Mouse (Mus musculus) mesoderm, embryonic 11.5 days (tissue): ENCODE data around the gene Sergef.
"Not testable (repeated sequence)": the region's sequence is repeated elsewhere in the genome, so short reads cannot be mapped to it uniquely, and the experiment has no call there.

Source experiments
- DNase-seq: peaks from one replicate; pipeline ENCODE4 v3.0.0-alpha.2; 2012; ENCODE audit warnings: low read depth, low spot score

Gene Sergef

DNA sequence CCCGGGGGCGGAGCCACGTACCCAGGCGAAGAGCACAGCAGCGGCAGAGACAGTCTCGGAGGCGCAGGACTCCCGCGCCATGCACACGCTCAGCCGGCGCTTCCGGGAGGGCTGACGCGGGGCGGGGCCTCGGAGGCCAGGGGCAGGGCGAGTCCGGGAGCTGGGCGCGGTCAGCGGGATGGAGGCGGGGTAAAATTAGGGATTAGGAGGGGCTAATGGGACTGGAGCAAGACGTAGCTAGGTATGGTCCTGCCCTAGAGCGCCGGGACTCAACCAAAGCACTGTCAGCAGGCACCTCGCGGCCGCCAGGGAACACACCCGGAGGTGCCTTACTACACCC, at the start of gene Sergef:
Gene Sergef, minus strand, starts transcription at position 116 of the 340 bp plus-strand sequence.
- DNase-seq: peak; percentile 90

DNA sequence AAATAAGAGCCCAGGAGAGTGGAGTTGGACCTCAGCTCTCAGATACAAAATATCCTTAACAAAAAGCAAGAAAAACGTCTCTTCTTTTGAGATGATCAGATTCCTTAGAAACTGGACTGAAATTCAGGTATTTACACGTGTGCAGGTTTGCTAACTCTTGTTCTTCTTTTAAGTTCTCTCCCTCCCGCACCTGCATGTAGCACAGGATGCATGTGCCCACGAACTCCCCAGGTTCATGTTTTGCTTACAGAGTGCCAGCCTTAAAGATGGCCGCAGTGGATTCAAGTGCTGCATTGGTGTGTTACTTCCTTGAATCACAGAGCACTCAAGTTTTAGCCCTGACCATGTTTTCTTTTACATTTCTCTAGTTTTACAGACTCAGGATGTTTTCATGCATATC, 47.2 kb upstream of the Sergef start:
- DNase-seq: no peak

DNA sequence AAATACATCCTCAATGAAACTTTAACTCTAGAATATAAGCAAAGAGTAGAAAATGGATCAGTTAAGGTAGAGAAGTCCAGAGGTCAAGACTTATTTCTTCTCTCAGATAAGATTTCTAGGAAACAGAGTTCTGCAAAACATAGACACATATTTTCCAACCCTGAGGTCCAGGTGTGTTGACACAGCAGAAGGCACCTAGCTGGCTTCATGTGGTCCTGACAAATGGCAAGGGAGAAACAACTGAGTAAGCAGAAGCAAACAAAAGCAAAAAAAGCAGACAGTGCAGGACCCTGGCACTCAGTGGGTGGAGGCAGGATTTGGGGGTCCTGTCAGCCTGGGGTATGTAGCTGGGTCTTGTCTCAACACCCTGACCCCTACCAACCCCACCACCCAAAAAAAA, 41.1 kb upstream of the Sergef start:
- DNase-seq: no peak

DNA sequence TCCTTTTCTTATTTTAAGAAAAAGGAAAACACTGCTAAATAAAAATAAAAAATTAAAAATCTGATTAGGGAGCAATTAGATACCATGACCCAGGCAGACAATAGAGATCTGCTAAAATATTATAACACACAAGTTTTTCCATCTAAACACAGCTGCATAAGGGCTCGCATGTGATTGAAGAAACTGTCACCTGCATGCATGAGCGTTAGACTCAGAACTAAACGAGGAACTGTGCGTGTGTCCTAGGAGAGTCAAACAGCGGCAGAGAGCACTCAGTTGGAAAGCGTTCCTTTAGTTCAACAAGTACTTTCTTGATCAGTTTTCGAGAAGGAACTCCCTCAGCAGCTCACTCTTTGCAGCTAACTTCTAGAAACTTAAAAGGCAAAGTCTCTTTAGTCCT, 39.4 kb upstream of the Sergef start:
- DNase-seq: not testable (repeated sequence)

DNA sequence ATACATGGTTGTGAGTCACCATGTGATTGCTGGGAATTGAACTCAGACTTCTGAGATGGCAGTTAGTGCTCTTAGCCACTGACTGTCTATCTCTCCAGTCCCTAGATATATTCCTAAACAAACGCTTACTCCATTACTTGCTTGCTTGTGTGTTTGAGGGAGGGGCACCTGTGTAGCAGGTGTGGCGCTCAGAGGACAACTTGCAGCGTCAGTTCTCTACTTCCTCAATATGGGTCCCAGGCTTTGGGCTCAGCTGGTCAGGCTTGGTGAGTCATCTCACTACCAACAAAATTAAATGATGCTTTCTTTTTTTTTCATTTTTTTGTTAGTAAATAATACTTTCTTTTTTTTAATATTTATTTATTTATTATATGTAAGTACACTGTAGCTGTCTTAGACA, 38.8 kb upstream of the Sergef start:
- DNase-seq: no peak

DNA sequence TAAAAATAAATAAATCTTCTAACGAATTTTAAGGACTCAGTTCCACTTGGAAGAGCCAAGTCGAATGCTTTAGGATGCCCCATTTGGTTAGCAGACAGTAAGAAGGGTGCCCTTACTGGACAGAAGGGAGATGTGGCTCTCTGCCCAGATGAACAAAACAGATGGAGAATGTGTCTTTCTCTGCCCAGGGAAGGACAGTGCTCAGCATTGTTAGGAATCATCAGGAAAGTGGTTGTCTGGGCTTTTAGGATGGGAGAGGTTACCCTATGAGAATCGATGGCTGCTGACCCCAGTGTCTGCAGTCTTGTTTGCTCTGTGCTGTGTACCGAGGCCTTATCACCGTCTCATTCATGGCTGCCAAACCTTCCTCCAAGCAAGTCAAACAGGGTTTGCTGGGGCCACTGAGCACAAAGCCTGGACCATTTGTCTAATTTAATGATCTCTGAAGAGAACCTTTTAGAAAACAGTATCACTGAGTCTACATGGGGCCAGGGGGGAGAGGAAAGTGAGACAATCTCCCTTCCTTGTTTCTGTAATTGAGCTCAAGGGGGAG, 37.3 kb upstream of the Sergef start:
- DNase-seq: no peak

DNA sequence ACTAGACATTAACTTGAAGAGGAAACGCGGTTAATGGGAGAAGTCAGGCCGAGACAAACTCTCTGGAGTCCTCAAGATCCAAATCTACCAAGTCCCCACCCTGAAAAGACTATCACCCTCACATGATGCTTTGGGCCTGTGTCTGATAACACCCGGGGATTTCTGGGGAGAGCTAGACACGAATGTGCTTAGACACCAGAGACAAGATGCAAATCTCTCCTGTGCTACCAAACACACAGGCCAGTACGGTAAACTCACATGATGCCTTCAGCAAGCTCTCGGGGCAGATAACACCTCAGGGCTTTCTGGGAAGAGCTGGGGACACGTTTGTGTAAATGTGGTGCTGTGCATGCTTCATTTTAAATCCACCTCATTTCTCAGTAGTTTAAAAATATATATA, 36.3 kb upstream of the Sergef start:
- DNase-seq: no peak

DNA sequence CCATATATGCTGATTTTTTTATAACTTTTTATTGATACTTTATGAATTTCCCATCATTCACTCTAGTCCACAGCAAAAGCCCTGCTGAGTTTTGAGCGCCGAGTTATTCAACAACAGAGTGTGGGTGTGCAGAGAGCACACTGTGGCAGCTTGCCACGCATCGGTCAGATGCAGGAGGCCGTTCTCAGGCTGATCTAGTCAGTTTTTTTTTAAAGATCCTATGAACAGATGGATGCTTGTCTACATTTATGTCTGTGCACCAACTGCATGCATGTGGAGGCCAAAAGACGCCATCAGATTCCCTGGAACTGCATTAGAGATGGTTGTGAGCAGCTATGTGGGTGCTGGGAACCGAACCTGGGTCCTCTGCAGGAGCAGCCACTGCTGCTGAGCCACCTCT, 35.5 kb upstream of the Sergef start:
- no peak for DNase-seq

DNA sequence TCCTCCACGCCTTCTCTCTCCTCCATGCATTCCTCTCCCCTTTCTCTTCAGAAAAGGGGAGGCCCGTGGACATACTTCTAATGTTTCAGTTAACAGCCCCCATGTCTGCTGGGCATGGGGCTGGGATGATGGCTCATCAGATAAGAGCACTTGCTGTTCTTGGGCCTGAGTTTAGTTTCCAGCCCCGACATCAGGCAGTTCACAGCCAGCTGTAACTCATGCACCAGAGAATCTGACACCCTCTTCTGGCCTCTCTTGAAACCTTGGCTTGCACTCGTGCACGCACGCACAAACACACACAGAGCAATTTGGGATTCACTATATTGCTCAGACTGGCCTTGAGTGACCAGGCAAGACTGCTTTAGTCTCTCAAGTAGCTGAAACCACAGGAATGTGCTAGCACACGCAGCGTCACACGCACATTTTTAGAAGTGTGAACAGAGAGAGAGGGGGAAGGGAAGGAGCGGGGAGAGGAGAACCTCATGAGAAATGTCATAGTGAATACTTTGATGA, 32.6 kb upstream of the Sergef start, which contains the start of gene Tph1:
Gene Tph1, minus strand, starts transcription at position 378 of the 513 bp plus-strand sequence.
- peak; percentile 12 for DNase-seq

DNA sequence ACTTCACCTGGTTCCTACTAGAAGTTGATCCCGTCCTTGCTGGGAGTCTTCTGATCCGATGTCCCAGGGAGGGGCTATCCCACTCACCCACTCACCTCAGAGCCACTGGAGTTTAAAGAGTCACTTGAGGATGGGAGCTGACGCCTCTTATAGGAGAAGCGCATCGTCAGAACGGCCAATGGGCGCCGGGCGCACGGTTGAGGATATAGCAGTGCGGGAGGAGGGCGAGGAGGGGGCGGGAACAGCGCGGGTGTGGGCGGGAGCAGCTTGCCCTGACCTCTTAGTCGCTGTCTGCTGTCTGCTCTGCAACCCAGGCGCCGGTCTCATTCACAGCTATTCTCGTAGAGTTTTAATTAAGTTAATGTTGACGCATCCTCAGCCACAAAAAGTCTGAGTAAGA, 27.6 kb upstream of the Sergef start:
- DNase-seq: peak; percentile 53

DNA sequence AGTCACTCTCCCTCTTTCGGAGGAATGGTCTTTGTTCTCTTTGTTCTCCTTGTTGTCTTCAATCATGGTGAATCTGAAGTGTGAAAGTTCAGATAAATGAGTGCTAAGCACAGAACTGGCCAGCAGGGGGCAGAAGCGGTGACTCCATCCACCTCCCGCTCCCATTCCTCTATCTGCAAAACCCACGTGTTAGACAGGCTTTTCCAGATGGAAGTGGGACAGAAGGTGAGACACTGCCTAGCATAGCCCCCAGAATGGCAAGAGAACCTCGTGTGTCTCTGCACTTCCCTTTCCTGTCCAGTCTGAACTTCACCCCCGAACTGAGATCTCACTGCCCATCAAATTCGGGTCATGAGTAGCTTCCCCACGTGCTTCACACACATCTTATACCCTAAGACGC, 25.6 kb upstream of the Sergef start:
- DNase-seq: peak; percentile 70

DNA sequence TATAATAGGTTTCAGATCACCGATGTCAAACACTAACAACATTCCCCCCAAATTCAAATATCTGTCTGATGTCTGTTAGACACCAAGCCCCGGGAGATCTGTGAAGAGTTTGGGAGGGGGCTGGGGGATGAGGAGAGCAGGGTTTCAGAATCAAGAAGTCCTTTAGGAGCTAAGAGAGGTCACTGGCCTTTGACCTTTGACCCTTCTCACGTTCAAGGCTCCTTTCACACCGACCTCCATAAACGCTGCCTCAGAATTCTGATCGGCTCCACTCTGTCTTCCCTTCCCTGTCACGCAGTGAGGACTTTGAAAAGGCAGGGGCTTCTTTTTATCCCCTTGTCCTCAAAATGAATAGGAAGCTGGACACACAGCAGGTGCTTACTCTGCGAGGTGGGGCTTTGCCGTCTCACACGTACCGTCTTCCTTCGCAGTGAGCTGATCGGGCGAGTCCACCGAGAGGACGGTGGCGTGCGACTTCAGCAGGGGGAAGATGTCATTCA, 22.0 kb upstream of the Sergef start:
- DNase-seq: peak; percentile 55

DNA sequence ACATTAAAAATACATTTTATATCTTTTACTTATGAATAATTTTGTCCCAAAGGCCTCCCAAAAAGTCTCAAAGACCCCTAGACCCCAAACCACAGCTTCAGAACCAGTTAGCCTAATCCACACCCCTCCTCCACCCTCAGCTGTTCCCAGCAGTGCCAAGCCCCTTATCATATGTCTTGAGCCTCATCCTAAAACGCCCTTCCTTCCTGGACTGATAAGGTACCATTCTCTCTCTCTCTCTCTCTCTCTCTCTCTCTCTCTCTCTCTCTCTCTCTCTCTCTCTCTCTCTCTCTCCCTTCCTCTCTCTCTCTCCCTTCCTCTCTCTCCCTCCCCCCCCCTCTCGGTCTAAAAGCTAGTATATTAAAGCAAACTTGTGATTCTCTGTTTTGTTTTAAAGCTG, 12.7 kb upstream of the Sergef start:
- no peak for DNase-seq

DNA sequence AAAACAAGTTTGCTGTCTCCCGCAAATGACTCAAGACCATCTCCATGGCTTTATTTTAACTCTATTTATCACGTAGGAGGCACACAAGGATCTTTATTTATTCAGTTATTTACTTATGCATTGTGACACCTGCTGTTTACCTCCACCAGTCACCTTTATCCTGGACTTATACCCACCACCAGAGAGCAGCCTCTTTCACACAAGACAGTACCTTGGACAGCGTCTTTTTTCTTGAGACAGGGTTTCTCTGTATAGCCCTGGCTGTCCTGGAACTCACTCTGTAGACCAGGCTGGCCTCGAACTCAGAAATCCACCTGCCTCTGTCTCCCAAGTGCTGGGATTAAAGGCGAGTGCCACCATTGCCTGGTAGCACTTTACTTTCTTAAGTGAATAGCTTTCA, 10.6 kb upstream of the Sergef start:
- DNase-seq: not testable (repeated sequence)

DNA sequence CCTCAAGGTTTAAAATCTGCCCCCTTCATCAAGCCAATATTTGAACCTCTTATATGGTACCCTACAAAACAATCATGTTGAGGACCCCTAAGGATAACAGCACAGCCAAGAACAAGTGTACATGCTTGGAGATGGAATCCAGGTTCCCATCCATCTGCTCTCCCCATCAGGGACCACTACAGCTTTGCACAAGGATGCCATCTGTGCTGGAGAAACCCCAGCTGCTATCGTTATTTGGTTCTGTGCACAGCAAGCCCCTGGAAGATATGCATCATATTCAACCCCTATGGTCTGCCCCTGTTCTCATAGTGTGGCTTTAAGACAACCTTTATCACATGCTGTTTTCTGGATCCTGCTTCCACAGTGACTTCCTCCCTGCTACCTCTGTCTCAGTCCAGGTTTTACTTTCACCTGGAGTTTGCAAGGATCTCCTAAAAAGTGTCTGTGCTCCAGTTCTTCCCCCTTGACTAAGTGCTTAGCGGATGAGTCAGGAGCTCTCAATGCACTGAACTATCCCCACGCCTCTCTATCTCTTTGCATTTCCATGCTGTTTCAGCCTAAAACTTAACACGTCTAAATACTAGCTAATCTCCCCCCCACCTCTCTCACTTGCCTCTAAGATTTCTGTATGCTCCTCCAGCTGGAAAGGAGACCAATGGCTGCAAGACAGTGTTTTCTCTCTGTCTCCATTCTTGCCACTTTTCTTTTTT, 9.0 kb upstream of the Sergef start:
- no peak for DNase-seq

DNA sequence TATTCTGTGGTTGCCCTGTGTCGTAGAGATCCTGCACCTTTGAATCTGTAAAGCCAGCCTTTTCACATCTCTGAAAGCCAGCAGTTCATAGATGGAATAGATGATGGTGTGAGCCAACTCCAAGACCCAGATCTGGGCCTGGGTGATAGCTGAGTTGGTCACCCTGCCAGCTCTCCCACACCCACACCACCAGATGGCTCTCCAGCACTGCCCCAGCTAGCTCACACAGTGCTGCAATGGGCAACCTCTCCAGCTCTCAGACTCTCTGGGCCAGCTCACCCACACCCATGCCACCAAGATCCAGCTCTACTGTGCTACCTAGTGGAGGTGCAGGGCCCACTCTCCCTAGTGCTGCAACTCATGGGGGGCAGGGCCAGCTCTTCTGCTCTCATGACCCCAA, 3.6 kb upstream of the Sergef start:
- no peak for DNase-seq

DNA sequence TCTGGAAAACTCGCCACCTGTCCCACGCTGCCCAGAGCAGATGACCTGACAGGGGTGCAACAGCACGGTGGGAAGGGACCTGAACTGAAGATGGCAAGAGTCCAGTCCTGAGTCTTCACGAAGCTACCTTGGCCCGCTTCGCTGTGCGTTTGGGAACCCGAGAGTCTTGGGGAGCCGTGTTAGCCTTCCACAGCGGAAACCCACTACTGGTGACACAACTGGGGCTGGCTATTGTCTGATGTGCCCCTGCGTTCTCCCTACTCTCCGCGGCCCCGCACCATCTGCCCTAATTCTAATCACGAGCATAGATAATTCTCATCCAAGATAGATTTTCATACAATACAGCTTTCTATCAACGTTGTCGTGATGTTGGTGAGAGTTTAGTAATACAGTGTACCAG, 455 bp upstream of the Sergef start:
- no peak for DNase-seq

DNA sequence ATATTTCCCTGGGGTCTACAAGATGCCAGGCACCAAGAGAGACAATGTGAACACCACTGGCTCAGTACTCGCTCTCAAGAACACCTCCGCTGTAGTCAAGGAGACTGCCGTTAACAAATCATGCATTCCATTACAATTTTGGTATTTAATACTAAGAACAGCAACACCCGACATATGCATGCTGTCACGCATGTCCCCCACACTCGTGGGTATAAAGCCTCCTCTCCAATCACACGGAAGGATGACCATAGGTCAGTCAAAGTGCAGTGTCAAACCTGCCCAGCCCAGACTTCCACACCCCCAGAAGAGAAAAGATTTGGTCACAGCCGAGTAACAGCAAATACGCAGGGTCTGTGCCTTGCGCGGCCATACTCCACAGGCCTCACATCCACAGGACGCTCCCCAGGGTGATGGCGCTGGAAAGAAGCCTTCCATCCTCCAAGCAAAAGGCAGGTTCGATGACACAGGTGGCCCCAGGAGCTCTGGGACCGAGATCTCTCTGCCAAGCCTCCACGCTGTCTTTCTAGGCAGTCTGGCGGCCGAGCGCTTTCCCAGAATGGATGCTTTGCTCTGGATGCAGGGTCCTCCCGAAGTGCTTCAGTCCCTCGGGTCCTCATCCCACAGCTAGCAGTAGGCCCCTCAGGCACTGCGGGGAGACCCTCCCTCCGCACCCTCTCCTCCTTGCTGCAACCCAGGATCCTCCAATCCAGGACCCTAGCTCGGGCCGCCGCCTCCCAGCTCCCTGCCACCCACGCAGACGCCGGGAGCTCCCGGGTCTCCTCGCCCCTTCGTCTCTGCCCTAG, 517 bp downstream of the Sergef start:
- no peak for DNase-seq

DNA sequence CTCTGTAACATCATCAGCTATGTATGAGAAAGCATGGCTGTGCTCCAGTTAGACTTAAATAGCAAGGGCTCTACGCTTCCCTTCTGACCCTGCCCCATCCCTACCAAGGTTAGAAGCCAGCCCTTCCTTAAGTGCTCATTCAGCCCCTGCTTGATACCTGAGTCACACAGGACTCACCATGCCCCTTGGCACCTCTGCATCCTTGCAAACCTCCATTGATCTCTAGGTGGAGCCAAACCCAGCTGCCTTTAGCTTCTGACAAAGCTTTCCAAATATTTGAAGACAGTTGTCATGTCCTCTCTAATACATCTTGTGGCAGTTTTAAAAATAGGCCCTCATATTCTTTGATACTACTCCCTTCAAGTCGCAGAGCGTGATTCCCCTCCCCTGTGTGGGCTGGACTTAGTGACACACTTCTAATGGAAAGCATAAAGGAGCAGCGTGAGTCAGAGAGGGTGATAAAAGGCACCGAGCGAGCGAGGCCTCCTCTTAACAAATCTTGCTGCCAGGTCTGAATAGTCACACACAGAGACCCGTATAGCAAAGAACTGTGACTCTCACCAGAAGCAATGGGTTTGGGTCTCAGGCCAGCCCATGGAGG, 11.1 kb downstream of the Sergef start:
- no peak for DNase-seq

DNA sequence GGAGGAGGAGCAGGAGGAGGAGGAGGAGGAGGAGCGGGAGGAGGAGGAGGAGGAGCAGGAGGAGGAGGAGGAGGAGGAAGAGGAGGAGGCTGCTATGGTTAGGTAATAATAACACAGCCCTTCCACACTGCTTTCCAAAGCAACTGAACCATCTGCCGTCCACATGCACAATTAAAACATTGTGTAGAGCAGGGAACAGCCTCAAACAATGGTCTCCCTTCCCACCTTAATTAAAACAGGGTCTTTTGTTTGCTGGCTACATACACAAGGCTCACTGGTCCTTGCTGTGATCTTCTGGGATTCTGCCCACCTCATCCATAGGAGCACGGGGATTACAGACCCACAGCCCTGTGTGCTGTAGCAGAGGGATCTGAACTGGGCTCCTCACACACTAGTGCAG, 15.6 kb downstream of the Sergef start:
- DNase-seq: no peak

DNA sequence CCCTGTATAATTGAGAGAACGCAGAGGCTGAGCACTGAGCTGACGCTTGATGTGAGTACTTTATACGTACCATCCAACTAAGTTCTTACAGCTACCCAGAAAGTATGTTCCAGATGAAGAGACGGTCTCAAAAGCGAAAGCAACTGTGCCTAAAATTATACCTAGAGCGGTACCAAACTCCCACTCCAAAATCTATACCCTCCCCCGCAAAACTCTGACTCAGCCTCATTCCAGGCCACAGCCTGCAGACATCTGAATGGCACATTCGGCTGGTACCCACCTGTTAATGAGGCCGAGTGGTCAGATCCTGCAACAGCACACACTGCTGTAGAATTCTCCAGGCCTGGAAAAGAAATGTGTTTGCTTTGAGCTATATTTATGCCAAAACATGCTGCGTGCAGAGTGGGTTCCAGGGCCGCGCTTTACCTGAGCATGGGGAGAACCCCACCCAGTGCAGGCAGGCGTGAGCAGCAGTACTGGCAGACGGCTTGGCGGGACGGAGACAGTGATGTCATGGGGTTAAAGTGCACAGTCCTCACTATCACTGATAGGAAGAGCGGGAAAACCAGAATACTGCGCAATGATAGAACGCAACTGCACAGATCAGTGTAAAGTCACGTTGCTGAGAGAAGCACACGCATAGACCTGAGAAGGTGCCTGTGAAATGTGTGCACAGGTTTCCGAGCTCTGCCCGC, 21.0 kb downstream of the Sergef start:
- no peak for DNase-seq
